Mouse (Mus musculus) layer of hippocampus, adult 9-11 months (tissue): Measurements from ENCODE around the gene Gm9495.
A peak's percentile ranks its signal among the peaks of the same experiment; 100 is the strongest.
"Not testable (repeated sequence)": the region's sequence is repeated elsewhere in the genome, so short reads cannot be mapped to it uniquely, and the experiment has no call there.

Experiments
- DNase-seq: peaks from one replicate; pipeline ENCODE4 v3.0.0; 2022

The Gm9495 gene

GRCm38 (mm10) chr8:69453465-69453864 lies at the start of gene Gm9495:
Gene Gm9495 (minus strand): TSS chr8:69453565.
- DNase-seq = not testable (repeated sequence)

DNA sequence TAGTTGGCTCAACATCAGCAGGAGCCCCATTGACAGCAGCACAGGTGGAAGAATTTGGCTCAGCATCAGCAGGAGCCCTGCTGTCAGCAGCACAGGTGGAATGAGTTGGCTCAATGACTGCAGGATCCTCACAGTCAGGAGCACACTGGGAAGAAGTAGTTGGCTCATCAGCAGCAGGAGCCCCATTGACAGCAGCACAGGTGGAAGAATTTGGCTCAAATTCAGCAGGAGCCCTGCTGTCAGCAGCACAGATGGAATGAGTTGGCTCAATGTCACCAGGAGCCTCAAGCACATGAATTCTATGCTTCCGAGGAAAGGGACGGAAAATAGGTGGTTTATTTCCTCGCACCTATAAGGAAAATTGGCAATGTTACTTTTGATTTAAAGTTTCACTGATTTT lies 21.6 kb upstream of the Gm9495 start:
- DNase-seq = peak; percentile 2

DNA sequence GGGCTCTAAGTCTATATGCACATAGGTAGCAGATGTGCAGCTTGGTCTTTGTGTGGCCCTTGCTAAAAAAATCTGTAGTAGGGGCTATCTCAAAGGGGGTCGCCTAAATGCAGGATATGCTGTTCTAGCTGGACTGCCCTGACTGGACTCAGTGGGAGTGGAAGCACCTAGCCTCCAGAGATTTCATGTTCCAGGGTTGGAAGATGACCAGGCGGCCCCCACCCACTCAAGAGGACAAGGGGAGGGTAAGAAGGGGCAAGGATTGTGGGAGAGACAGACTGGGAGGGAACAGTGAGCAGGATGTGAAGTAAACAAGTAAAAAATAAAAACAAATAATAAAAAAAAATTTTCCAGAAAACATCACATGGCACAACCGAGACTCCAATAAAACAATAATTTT lies 33.3 kb downstream of the Gm9495 start:
- DNase-seq = not testable (repeated sequence)

DNA sequence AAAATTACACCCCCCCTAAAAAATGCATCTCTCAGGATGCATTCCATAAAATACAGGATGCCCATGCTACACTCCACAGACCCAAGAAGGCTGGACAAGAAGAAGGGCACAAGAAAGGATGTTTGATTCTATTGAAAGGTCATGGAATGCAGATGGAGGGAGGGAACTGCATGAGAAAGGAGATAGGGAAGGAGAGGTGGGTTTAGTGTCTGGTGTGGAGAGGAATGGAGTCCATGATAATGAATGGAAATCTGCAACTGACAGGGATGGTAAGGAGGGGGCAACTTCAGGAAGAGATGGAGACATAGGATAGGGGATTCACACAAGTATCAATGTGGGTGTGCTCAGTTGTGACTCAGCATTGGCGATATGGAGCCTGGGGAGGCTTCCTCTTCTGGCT lies 39.0 kb downstream of the Gm9495 start:
- no peak for DNase-seq

DNA sequence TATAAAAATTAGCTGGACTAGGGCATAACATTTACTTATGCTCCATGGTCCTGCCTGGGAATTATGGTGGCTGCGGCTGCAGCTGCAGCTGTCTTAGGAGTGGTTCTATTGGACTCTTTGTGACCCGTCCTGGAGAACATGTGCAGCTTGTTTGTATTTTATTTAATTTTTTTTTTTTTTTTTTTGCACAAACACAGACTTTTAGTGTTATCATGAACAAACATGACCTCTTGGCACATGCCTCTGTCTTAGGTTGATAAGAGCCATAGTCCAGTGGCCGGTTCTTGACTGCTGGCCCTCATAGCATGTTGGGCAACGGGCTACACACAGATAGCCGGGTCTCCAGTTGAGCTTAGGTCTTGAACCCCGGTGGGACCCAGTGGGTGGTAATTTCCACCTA lies 48.6 kb downstream of the Gm9495 start:
- no peak for DNase-seq

- no peak for DNase-seq
These were observed 53.4 kb downstream of the Gm9495 start for GRCm38 (mm10) chr8:69399956-69400443.

DNA sequence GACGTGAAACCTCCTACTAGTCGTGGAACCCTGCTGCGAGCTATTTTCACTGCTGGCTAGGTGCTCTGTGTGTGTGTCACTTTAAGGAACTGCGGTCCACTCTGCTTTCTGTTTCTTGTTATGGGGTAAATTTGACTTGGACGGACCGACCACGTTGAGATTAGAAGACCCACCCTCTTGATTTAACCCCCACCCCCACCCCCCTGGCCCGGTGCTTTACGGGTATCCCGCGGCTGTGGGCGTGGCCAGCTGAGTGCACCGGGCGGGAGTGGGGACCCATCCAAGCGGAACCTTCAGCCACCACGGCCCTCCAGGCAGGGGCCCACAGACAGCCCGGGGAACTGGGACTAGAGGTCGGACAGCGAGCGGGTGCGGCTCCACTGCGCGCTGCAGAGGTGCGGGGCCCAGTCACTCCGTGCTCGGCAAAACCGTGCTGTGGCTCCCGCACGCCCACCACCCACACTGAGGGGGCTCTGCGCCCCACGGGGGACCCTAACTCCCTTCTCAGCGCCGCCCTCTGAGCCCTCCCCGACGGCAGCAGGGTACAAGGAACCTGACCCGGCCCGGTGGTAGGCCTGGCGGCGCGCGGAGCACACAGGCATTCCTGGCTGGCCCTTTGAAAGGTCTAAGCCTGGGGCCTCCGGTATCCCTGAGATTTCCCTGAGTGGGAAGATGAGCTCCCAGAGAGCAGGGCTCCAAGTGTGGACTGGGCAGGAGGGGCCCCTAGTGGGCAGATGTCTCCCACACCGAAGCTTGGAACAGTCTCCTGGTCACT lies 54.0 kb downstream of the Gm9495 start:
- peak; percentile 43 for DNase-seq

- DNase-seq = no peak
These were observed 57.2 kb downstream of the Gm9495 start for GRCm38 (mm10) chr8:69396196-69396595.

GRCm38 (mm10) chr8:69395050-69395789 lies 58.1 kb downstream of the Gm9495 start:
- DNase-seq = peak; percentile 96

- DNase-seq = no peak
These were observed 69.0 kb downstream of the Gm9495 start for GRCm38 (mm10) chr8:69384361-69384760.
